Mouse (Mus musculus) cerebellum, adult 2 months (tissue): ENCODE results near the gene Dcun1d2.

Experiments
- CTCF ChIP-seq: fragments of 200-500 bp; IDR thresholded peaks from 2 replicates; pipeline ENCODE4 v1.5.1; 2011; ENCODE audit warnings: low read depth, mild to moderate bottlenecking, control low read depth, low read length, moderate library complexity, borderline replicate concordance; ENCODE audit not compliant: insufficient read depth
- POLR2A ChIP-seq: fragments of 200-500 bp; IDR thresholded peaks from 2 replicates; pipeline ENCODE4 v1.6.1; 2011; ENCODE audit warnings: low read length, control low read depth, borderline replicate concordance; ENCODE audit not compliant: insufficient read depth

- TF ChIP-seq CTCF (no peak), POLR2A (no peak)
Measured at GRCm38 (mm10) chr8:13240055-13240454, 47.9 kb downstream of the Dcun1d2 start.
